Mouse (Mus musculus): Measurements from ENCODE around the gene Vamp1. TPM values are rescaled to one million over a fixed set of nuclear protein-coding genes. Genes with fewer than 3 reads are reported as not detected.

Gene Vamp1
- 46.2 TPM for polyA plus RNA-seq (2017; shearing (Covaris generic))

GRCm38 (mm10) chr6:125215148-125215954 is at the start of gene Vamp1:
Gene Vamp1, plus strand, starts transcription at chr6:125215551.

GRCm38 (mm10) chr6:125166051-125166751 is 49.1 kb upstream of the Vamp1 start, which contains the start of gene Gapdh:
Gene Gapdh, minus strand, starts transcription at chr6:125166467.

GRCm38 (mm10) chr6:125191332-125192015 is 23.9 kb upstream of the Vamp1 start, which contains the start of the genes Ncapd2 and Mrpl51:
Gene Ncapd2, minus strand, starts transcription at chr6:125191701.
Gene Mrpl51, plus strand, starts transcription at chr6:125191801.

GRCm38 (mm10) chr6:125231117-125232044 is 16.0 kb downstream of the Vamp1 start, which contains the start of gene Tapbpl:
Gene Tapbpl, minus strand, starts transcription at chr6:125231860.

GRCm38 (mm10) chr6:125236782-125237181 is 21.4 kb downstream of the Vamp1 start, which contains the start of gene Cd27:
Gene Cd27, minus strand, starts transcription at chr6:125237010.

GRCm38 (mm10) chr6:125285890-125286289 is 70.5 kb downstream of the Vamp1 start, which contains the start of gene Tuba3a:
Gene Tuba3a, minus strand, starts transcription at chr6:125286042.

Other genes with a start within 250 kb of the Vamp1 start
- not detected for gene Pianp, start 218.9 kb upstream of the Vamp1 start, polyA plus RNA-seq (2017; shearing (Covaris generic))
- gene Zfp384, start 206.4 kb upstream of the Vamp1 start, polyA plus RNA-seq (2017; shearing (Covaris generic)): 64.7 TPM
- gene Ing4, start 175.8 kb upstream of the Vamp1 start, polyA plus RNA-seq (2017; shearing (Covaris generic)): 74.8 TPM
- gene Acrbp, start 165.9 kb upstream of the Vamp1 start, polyA plus RNA-seq (2017; shearing (Covaris generic)): 11.1 TPM
- 3.6 TPM for gene Lpar5, start 147.6 kb upstream of the Vamp1 start, polyA plus RNA-seq (2017; shearing (Covaris generic))
- 57.3 TPM for gene Chd4, start 119.6 kb upstream of the Vamp1 start, polyA plus RNA-seq (2017; shearing (Covaris generic))
- 39.7 TPM for gene Nop2, start 83.6 kb upstream of the Vamp1 start, polyA plus RNA-seq (2017; shearing (Covaris generic))
- 20.2 TPM for gene Iffo1, start 70.3 kb upstream of the Vamp1 start, polyA plus RNA-seq (2017; shearing (Covaris generic))
- 201 TPM for gene Gapdh, start 49.1 kb upstream of the Vamp1 start, polyA plus RNA-seq (2017; shearing (Covaris generic))
- gene Ncapd2, start 23.9 kb upstream of the Vamp1 start, polyA plus RNA-seq (2017; shearing (Covaris generic)): 17.0 TPM
- 37.5 TPM for gene Mrpl51, start 23.8 kb upstream of the Vamp1 start, polyA plus RNA-seq (2017; shearing (Covaris generic))
- gene Tapbpl, start 16.3 kb downstream of the Vamp1 start, polyA plus RNA-seq (2017; shearing (Covaris generic)): 60.2 TPM
- 455 TPM for gene Cd27, start 21.5 kb downstream of the Vamp1 start, polyA plus RNA-seq (2017; shearing (Covaris generic))
- 2.0 TPM for gene Tuba3a, start 70.5 kb downstream of the Vamp1 start, polyA plus RNA-seq (2017; shearing (Covaris generic))
- gene Ltbr, start 98.3 kb downstream of the Vamp1 start, polyA plus RNA-seq (2017; shearing (Covaris generic)): not detected
- 0.19 TPM for gene Scnn1a, start 105.1 kb downstream of the Vamp1 start, polyA plus RNA-seq (2017; shearing (Covaris generic))
- 100.0 TPM for gene Tnfrsf1a, start 133.8 kb downstream of the Vamp1 start, polyA plus RNA-seq (2017; shearing (Covaris generic))
- gene Plekhg6, start 165.2 kb downstream of the Vamp1 start, polyA plus RNA-seq (2017; shearing (Covaris generic)): 0.17 TPM